Mouse (Mus musculus) MEL (cell line): ENCODE results near the gene Prss27.

Experiments used
- CTCF ChIP-seq, 3 experiments: IDR thresholded peaks in 2 of 3; conservative IDR thresholded peaks in 1 of 3; 2 replicates each; pipeline ENCODE4 v1.5.1; 2011 to 2012; ENCODE audit warnings: low read length in 3 of 3, low read depth in 2 of 3, mild to moderate bottlenecking in 2 of 3, improper control_type of control experiment in 1 of 3, inconsistent platforms in 1 of 3, mixed read lengths in 1 of 3, moderate library complexity in 1 of 3; ENCODE audit not compliant: control insufficient read depth in 1 of 3, insufficient read depth in 1 of 3, poor library complexity in 1 of 3, severe bottlenecking in 1 of 3
- E2F4 ChIP-seq: IDR thresholded peaks from 2 replicates; pipeline ENCODE4 v1.6.1; 2011; ENCODE audit warnings: low read depth, low read length, improper control_type of control experiment, borderline replicate concordance
- ETS1 ChIP-seq: IDR thresholded peaks from 2 replicates; pipeline ENCODE4 v1.6.1; 2012; ENCODE audit warnings: low read depth, mild to moderate bottlenecking, inconsistent platforms, low read length, improper control_type of control experiment, moderate library complexity
- MAZ ChIP-seq: IDR thresholded peaks from 2 replicates; pipeline ENCODE4 v1.6.1; 2012; ENCODE audit warnings: low read depth, mild to moderate bottlenecking, inconsistent platforms, low read length, improper control_type of control experiment
- MEF2A ChIP-seq: IDR thresholded peaks from 2 replicates; pipeline ENCODE4 v1.6.1; 2014; ENCODE audit warnings: low read depth, mild to moderate bottlenecking, inconsistent platforms, low read length, improper control_type of control experiment; ENCODE audit not compliant: poor library complexity, insufficient replicate concordance, severe bottlenecking; ENCODE audit errors: extremely low read depth
- MYC ChIP-seq: IDR thresholded peaks from 2 replicates; pipeline ENCODE4 v1.6.1; 2011; ENCODE audit warnings: low read depth, mild to moderate bottlenecking, low read length, improper control_type of control experiment, moderate library complexity
- NRF1 ChIP-seq: IDR thresholded peaks from 2 replicates; pipeline ENCODE4 v1.6.1; 2014; ENCODE audit warnings: low read depth, mild to moderate bottlenecking, inconsistent platforms, low read length, improper control_type of control experiment, moderate library complexity; ENCODE audit not compliant: poor library complexity, insufficient read depth, severe bottlenecking
- POLR2A ChIP-seq, 2 experiments: IDR thresholded peaks; 2 replicates each; pipeline ENCODE4 v1.6.1; 2011 to 2012; ENCODE audit warnings: low read length in 2 of 2, mild to moderate bottlenecking in 2 of 2, control low read depth in 1 of 2, improper control_type of control experiment in 1 of 2, low read depth in 1 of 2, moderate library complexity in 1 of 2; ENCODE audit not compliant: control insufficient read depth in 1 of 2, insufficient read depth in 1 of 2, poor library complexity in 1 of 2
- POLR2AphosphoS5 ChIP-seq: IDR thresholded peaks from 2 replicates; pipeline ENCODE4 v1.6.1; 2012; ENCODE audit warnings: low read depth, borderline replicate concordance, mild to moderate bottlenecking, inconsistent platforms, low read length, moderate library complexity, mixed read lengths
- RCOR1 ChIP-seq: IDR thresholded peaks from 2 replicates; pipeline ENCODE4 v1.6.1; 2012; ENCODE audit warnings: low read depth, mild to moderate bottlenecking, inconsistent platforms, low read length, improper control_type of control experiment
- USF2 ChIP-seq, 2 experiments: IDR thresholded peaks; 2 replicates each; pipeline ENCODE4 v1.6.1; 2011 to 2012; ENCODE audit warnings: improper control_type of control experiment in 2 of 2, low read length in 2 of 2, borderline replicate concordance in 1 of 2, inconsistent platforms in 1 of 2, low read depth in 1 of 2, mild to moderate bottlenecking in 1 of 2; ENCODE audit not compliant: insufficient read depth in 1 of 2

GRCm38 (mm10) chr17:24014433-24014965 is 23.4 kb upstream of the Prss27 start:
- TF ChIP-seq POLR2AphosphoS5 (no peak), MEF2A (no peak), RCOR1 (no peak), POLR2A (IDR thresholded peaks at IDR 0.05; ENCODE audit: control insufficient read depth in 1 of 2, insufficient read depth in 1 of 2, low read depth in 1 of 2, low read length in 2 of 2, poor library complexity in 1 of 2) (no peak), MAZ (no peak), MYC (no peak), ETS1 (no peak), CTCF (IDR thresholded peaks at IDR 0.05 in 2 of 3, conservative IDR thresholded peaks at IDR 0.05 in 1 of 3; ENCODE audit: control insufficient read depth in 1 of 3, insufficient read depth in 1 of 3, low read depth in 2 of 3, low read length in 3 of 3, poor library complexity in 1 of 3, severe bottlenecking in 1 of 3) (no peak), NRF1 (no peak), USF2 (IDR thresholded peaks at IDR 0.05; ENCODE audit: borderline replicate concordance in 1 of 2, insufficient read depth in 1 of 2, low read depth in 1 of 2, low read length in 2 of 2) (no peak), E2F4 (no peak)
